ENCODE assay signal across 1 mouse cellular context in the genomic region with DNA sequence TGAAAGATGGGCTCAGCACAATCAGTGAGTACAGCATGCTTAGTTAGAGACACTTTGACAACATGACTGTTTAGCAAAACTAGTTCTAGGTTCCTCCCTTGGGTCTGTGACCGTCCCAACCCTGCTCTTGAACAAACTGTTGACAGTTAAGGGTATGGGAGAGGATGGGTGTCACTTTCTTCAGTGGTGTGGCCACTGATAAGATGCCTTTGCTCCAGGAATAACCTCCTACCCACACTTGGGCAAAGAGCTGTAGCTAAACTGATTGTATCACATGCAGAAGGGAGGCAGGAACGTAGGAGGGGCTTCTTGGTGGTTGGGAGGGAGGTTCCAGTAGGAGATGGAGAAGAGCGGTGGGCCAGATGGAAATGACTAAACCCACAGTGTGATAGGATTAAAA.
TF ChIP-seq lines count a peak whose summit lies in the region.

No protein-coding gene starts in this region.

TF ChIP-seq in MEL, 35 proteins besides CTCF, POLR2A, EP300 and RAD21 (continued from another document):
- TF ChIP-seq SMC3 (IDR thresholded peaks at IDR 0.05; ENCODE audit: low read depth, low read length) (no peak), BHLHE40 (IDR thresholded peaks at IDR 0.05; ENCODE audit: borderline replicate concordance, low read depth, low read length) (no peak), MAX (IDR thresholded peaks at IDR 0.05; ENCODE audit: low read length) (no peak)
